Mouse (Mus musculus): Measurements from ENCODE around the gene Myo1d.

GRCm38 (mm10) chr11:80791677-80792432 lies 12.0 kb upstream of the Myo1d start:
- no peak for TF ChIP-seq CTCF (IDR thresholded peaks at IDR 0.05; ENCODE audit: low read depth)
- TF ChIP-seq EP300 (optimal IDR thresholded peaks at IDR 0.05), result no peak
